Mouse (Mus musculus): ENCODE data around the gene Tiprl.

DNA sequence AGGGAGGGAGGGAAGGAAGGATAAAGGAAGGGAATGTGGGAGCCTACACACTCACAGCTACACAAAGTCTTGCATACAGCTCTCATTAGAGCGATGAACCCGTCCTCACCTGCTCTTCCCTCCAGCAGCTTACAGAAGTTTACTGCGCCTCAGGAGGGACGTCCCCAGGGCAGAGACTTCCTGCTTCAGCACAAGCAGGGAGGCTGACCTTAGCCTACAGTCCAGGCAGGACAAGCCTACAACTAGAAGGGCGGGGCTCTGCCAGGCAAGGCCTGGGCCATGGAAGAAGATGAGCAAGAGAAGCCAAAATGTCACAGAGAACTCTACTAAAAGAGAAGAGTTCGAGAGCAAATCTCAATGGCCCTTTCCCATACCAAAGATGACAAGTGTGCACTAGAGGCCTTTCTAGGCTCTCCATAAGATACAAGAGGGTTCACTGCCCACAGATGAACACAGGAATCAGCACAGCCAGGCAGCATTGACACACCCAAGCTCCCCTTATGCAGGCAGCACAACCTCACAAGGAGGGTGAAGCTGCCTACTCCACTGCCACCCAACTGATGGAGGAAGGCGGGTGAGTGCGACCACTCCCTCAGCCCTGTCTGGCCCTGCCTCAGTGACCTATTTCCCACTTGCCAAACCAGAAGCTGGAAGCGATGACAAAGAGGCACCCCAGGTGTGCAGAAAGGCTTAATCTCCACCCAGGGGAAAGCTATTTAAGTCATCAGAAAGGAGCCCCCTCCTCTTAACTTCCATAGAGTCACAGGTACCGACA is 47.8 kb downstream of the Tiprl start:
- no peak for TF ChIP-seq POLR2A (IDR thresholded peaks at IDR 0.05; ENCODE audit: insufficient read depth, low read depth, low read length)
- TF ChIP-seq CTCF (IDR thresholded peaks at IDR 0.05; ENCODE audit: insufficient read depth, low read depth, low read length) = no peak
